Mouse (Mus musculus) urinary bladder, adult 2 months (tissue): ENCODE results near the gene Crlf1. TPM values are rescaled to one million over a fixed set of nuclear protein-coding genes. Genes with fewer than 3 reads are reported as not detected.
A peak's percentile ranks its signal among the peaks of the same experiment; 100 is the strongest.
"Not testable (repeated sequence)": the region's sequence is repeated elsewhere in the genome, so short reads cannot be mapped to it uniquely, and the experiment has no call there.

Source experiments
- DNase-seq: peaks from one replicate; pipeline ENCODE4 v3.0.0; 2022; ENCODE audit warnings: low spot score
- polyA plus RNA-seq: library from polyadenylated mRNA; depleted of rRNA; stranded (reverse); fragments of >200 nt; gene quantifications from 2 replicates; pipeline ENCODE4 v1.2.3, GENCODE M21; 2012

The Crlf1 gene
- polyA plus RNA-seq, 1 experiment: 0.41 TPM

GRCm38 (mm10) chr8:70495001-70495770 lies 2.2 kb downstream of the Crlf1 start:
- no peak for DNase-seq

DNA sequence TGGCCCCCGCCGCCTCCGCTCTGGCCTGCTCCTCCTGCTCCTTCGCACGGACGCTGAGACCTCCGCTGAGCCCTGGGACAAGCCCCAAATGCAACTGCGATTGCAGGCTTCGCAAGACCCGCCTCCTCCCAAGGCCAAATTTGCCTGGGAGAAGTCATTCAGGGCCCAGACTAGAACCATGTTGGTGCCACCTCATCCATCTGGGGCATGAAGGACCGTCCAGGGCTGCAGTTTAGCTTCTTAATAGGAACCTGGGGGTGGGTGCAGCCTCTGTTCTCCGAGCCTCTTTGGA lies 2.8 kb downstream of the Crlf1 start:
- no peak for DNase-seq

DNA sequence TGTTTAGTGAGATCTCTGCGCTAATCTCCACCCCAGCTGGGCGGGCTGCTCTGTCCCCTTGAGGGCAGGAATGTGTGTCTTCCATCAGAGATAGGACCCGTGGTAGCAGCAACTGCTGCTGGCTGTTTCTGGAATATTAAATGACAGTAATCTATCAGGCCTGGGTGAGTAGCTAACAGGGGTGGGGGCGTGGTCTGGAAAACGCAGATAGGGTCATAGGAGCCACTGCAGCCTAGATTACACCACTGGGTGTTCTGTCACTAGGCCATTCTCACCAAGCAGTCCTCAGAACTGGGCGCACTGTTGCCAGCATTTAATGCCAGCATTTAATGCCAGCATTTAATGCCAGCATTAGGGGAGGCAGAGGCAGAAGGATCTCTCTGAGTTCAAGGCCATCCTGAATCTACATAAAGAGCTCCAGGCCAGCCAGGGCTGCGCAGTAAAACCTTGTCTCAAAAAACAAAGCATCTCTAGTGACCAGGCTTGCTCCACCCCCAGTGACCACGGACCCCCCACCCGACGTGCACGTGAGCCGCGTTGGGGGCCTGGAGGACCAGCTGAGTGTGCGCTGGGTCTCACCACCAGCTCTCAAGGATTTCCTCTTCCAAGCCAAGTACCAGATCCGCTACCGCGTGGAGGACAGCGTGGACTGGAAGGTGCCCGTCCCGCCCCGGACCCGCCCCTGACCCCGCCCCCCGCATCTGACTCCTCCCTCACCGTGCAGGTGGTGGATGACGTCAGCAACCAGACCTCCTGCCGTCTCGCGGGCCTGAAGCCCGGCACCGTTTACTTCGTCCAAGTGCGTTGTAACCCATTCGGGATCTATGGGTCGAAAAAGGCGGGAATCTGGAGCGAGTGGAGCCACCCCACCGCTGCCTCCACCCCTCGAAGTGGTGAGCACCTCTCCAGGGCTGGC lies 7.7 kb downstream of the Crlf1 start:
- no peak for DNase-seq

GRCm38 (mm10) chr8:70501820-70502529 lies 9.0 kb downstream of the Crlf1 start:
- DNase-seq: no peak

- no peak for DNase-seq
These were observed 9.6 kb downstream of the Crlf1 start for GRCm38 (mm10) chr8:70502540-70502939.

DNA sequence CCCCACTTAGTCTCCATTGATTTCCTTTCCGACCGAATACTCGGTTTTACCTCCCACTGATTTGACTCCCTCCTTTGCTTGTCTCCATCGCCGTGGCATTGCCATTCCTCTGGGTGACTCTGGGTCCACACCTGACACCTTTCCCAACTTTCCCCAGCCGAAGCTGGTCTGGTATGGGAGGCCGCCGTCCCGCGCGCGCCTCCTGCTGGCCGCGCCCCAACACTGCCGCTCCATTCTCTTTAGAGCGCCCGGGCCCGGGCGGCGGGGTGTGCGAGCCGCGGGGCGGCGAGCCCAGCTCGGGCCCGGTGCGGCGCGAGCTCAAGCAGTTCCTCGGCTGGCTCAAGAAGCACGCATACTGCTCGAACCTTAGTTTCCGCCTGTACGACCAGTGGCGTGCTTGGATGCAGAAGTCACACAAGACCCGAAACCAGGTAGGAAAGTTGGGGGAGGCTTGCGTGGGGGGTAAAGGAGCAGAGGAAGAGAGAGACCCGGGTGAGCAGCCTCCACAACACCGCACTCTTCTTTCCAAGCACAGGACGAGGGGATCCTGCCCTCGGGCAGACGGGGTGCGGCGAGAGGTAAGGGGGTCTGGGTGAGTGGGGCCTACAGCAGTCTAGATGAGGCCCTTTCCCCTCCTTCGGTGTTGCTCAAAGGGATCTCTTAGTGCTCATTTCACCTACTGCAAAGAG lies 10.2 kb downstream of the Crlf1 start:
- no peak for DNase-seq

DNA sequence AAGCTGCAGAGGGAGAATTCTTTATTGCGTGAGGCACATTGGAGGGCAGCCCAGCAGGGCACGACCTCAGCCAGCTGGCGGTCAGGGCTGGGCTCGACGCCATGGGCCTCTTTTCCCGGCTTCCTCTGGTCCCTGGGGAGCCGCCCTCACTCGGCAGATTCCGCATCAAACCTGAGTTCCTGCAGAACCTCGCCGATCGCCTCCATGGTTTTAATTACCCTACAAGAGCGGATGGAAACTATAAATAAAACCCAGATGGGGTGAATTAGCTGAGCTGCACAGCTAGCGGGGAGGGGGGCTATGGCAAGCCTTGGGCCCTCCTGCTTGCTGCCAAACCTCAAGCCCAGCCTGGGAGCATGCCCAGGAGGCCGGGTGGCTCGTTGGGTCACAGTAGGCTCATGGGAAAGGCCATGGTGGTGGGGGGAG lies 11.3 kb downstream of the Crlf1 start:
- DNase-seq: no peak

GRCm38 (mm10) chr8:70504851-70505250 lies 11.9 kb downstream of the Crlf1 start:
- no peak for DNase-seq

- DNase-seq: no peak
These were observed 12.9 kb downstream of the Crlf1 start for GRCm38 (mm10) chr8:70505698-70506327.

- DNase-seq: peak; percentile 94
These were observed 13.5 kb downstream of the Crlf1 start, which contains the start of gene Rex1bd for GRCm38 (mm10) chr8:70506328-70507026. Gene Rex1bd (minus strand): TSS chr8:70506752.

DNA sequence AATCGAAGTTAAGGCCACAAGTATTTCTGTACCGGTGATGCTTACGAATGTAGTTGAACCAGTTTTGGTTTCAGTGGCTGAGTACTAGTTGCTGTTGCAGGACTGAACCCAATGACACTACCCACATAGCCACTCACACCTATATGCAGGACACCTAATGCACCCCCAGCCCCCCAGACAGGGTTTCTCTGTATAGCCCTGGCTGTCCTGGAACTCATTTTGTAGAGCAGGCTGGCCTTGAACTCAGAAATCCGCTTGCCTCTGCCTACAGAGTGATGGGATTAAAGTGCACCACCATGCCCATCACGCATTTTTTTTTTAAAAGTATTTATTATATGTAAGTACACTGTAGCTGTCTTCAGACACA lies 14.1 kb downstream of the Crlf1 start:
- DNase-seq: no peak

GRCm38 (mm10) chr8:70509281-70509952 lies 16.5 kb downstream of the Crlf1 start:
- DNase-seq: no peak

GRCm38 (mm10) chr8:70510228-70510915 lies 17.4 kb downstream of the Crlf1 start, which contains the start of gene Uba52:
Gene Uba52 (minus strand): TSS chr8:70510801.
- peak; percentile 96 for DNase-seq

GRCm38 (mm10) chr8:70511174-70511573 lies 18.2 kb downstream of the Crlf1 start:
- DNase-seq: not testable (repeated sequence)

DNA sequence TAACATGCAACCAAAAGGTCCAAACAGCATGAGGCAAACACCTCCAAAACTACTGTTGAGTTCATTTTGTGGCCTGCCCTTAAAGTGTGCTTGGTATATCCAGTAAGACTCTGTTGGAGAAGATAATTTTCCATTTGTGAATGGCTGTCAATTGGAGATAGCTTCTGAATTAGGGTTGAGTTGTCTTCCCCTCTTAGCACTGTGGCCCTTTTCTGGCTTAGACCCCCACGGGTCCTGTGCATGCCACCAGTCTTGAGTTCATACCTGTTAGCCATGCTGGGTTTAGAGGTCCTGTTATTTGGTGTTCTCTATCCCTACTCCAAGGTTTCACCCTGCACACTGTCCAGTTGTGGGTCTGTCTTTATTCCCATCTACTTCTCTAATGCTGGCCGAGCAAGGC lies 18.8 kb downstream of the Crlf1 start:
- no peak for DNase-seq

GRCm38 (mm10) chr8:70512253-70512903 lies 19.4 kb downstream of the Crlf1 start:
- no peak for DNase-seq

DNA sequence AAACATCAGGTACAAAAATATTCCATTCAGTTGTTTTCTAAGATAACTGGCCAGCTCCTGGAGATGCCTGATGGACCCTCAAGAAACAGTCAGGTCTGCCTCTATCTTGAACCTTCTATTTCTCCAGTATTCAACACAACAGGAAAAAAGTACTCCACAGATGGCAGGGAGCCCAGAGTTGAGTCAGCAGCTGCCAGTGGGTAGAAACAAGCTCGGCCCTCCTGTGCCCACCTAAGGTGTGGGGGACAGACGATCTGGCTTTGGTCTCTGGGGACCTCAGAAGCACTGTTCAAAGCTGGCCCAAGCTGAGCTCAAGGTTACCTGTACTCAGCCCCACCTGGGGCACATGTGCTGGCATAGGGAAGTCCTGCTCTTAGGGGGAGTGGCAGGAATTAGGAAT lies 20.5 kb downstream of the Crlf1 start:
- DNase-seq: no peak

DNA sequence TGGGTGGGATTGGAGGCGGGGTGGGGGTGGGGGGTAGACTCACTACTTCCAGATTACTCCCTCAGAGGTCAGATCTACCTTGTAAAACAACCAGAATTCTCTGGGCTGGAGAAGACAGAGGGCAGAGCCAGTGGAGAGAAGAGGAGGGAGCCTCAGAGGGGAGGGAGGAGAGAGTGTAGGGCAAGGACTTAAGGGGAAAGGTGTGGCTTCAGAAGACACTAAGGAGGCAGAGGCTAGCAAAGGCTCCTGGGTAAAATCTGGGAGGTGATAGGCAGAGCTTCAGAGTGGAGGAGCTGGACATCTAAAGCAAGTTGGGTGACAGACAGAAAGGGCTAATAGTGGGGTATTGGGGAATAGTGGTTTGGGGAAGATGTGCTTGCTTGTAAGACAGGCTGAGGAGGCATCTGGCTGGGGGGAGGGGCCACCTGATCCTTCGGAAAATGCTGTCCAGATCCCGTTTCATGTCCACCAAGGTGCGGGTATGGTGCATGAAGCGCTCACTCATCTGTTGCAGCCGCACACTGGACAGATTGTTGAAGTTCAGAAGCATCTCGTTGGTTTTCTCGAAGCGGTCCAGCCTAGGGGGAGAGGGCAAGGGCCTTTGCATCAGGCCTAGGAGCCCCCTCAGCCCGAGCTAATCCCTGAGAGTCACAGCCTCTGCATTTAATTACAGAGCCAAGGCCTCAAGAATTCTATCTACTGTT lies 25.1 kb downstream of the Crlf1 start:
- DNase-seq: no peak
